Mouse (Mus musculus): ENCODE data around the gene Olfr247.
"Not testable (repeated sequence)": the region's sequence is repeated elsewhere in the genome, so short reads cannot be mapped to it uniquely, and the experiment has no call there.

The Olfr247 gene

DNA sequence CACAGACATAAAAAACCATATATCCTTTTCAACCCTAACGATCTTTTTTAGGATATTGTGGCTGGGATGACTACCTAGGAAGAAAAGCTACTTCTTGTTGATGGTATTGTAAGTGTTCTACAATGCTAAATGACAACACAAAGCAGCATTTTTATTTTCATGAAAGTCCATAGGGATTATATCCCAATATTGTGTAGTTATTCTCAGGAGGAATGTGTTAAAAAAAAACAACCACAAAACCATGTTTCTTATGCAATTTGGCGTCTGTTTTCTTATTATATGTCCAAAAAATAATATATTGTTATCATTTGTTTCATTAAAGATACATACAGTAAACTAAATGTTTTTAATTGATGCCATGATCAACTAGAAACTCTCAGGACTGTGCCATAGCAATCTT, at the start of gene Olfr247:
TSS of gene Olfr247 (minus strand) at position 101 of the 400 bp plus-strand sequence.
- not testable (repeated sequence) for DNase-seq

DNA sequence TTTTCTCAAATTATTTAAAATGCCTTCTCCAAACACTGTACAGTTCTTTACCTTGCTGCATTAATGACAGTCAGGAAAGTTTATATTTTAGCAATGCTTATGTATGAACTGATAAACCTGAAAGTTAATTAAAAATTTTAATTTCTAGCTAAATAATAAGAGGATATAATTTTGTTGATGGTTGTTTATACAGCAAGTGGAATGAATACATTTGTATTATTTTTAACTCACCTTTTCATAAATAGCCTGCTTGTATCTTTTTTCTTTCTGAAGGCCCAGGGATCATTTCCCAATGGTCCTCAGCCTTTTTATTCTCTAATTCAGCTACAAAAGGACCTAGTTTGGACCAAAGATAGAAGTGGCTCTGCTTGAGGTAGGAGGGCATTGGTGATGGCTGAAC, 36.4 kb upstream of the Olfr247 start, which contains the start of gene Olfr820:
TSS of gene Olfr820 (plus strand) at position 301 of the 400 bp plus-strand sequence.
- no peak for DNase-seq

DNA sequence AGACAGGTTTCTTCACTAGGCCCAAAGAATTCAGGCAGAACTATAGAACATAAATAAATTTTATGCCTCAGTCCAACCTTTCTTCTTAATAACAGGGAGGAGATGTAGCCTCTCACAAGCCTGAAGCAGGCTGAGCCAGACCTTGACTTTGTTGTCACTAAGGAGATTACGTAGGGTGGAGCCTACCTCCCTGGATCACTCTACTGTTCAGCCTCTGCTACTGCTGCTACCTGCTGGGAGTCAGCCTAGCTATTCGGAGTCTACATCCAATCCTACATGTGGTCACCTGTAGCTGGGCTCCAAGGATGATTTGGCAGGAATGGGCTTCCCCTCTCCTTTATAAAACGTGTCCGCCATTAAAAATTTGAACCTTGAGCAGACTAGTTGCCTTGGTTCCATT, 29.4 kb upstream of the Olfr247 start:
- not testable (repeated sequence) for DNase-seq

DNA sequence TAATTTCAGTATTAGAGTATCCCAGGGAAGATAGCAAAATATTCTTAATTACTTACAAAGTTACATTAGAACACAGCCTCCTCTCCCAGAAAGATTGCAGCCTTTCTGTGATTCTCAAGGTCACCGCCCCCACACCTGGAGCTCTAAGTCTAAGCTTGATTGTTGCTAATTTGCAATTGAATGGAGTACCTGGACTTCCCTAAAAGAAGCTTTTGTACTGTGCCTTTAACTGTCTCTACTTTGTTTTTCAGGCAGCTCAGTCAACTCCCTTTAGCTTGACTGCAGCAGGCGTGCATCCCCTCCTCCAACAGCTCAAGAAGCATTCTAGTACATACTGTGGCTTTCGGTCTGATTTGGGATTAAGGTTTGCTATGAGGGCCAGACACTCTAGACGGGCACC, 28.2 kb upstream of the Olfr247 start:
- DNase-seq: not testable (repeated sequence)

DNA sequence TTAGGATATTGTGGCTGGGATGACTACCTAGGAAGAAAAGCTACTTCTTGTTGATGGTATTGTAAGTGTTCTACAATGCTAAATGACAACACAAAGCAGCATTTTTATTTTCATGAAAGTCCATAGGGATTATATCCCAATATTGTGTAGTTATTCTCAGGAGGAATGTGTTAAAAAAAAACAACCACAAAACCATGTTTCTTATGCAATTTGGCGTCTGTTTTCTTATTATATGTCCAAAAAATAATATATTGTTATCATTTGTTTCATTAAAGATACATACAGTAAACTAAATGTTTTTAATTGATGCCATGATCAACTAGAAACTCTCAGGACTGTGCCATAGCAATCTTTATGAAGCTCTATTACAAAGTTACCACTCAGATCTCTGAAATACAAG, 9.0 kb upstream of the Olfr247 start, which contains the start of gene Gm10310:
TSS of gene Gm10310 (minus strand) at position 101 of the 400 bp plus-strand sequence.
- DNase-seq: not testable (repeated sequence)

DNA sequence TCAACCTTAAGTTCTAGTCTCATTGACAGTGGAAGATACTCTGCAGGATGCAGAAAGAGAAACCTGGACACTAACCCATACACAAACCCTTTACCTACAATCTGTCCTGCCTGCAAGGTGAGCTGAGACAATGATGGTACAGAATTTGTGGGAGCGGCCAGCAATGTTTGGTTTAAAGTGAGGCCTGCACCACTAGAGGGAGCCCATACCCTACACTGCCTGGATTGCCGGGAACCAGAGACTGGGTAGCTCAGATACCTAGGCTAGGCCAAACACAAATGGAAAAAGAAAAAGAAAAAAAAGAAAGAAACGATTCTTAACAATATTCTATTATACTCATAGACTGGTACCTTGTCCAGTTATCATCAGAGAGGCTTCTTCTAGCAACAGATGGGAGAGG, 5.9 kb upstream of the Olfr247 start:
- DNase-seq: not testable (repeated sequence)

DNA sequence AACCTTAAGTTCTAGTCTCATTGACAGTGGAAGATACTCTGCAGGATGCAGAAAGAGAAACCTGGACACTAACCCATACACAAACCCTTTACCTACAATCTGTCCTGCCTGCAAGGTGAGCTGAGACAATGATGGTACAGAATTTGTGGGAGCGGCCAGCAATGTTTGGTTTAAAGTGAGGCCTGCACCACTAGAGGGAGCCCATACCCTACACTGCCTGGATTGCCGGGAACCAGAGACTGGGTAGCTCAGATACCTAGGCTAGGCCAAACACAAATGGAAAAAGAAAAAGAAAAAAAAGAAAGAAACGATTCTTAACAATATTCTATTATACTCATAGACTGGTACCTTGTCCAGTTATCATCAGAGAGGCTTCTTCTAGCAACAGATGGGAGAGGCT, 2.9 kb downstream of the Olfr247 start:
- not testable (repeated sequence) for DNase-seq

DNA sequence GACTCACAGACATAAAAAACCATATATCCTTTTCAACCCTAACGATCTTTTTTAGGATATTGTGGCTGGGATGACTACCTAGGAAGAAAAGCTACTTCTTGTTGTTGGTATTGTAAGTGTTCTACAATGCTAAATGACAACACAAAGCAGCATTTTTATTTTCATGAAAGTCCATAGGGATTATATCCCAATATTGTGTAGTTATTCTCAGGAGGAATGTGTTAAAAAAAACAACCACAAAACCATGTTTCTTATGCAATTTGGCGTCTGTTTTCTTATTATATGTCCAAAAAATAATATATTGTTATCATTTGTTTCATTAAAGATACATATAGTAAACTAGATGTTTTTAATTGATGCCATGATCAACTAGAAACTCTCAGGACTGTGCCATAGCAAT, 8.8 kb downstream of the Olfr247 start, which contains the start of gene Olfr819:
TSS of gene Olfr819 (minus strand) at position 101 of the 400 bp plus-strand sequence.
- DNase-seq: not testable (repeated sequence)

DNA sequence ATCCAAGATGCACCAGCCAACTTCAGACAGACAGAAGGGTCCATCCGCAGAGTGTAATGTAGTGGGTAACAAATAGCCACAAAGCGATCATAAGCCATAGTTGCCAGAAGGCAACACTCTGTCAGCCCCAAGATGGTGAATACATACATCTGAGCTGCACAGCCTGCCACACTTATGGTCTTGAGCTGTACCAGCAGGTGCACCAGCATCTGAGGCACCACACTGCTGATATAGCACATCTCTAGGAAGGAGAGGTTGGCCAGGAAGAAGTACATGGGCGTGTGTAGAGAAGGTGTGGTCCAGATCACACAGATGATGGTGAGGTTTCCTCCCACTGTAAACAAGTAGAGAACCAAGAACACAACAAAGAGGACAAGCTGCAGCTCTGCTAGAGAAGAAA, 9.7 kb downstream of the Olfr247 start:
- DNase-seq: not testable (repeated sequence)

DNA sequence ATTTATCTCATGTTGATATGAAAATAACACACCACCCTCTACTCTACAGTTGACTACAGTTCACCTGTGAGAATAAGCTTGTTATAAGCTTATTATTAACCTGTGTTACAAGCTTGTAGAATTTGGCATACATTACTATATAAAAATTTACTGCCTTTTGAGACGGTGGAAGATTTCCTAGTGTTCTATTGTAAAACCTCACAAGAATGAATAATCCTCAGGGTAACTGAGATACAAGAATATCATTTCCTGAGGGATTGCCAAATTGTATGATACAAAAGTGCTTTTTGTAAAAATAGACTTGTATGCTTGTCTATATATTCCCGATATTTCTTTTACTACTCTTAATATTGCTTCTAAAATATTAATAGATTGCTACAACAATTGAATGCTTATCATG, 26.9 kb downstream of the Olfr247 start, which contains the start of gene Olfr818:
TSS of gene Olfr818 (minus strand) at position 101 of the 400 bp plus-strand sequence.
- DNase-seq: no peak
